Mouse (Mus musculus): ENCODE data around the gene Cog7. TPM values are rescaled to one million over a fixed set of nuclear protein-coding genes. Genes with fewer than 3 reads are reported as not detected.

The Cog7 gene
- polyA plus RNA-seq, 1 experiment from 2014 or later = 21.1 TPM

DNA sequence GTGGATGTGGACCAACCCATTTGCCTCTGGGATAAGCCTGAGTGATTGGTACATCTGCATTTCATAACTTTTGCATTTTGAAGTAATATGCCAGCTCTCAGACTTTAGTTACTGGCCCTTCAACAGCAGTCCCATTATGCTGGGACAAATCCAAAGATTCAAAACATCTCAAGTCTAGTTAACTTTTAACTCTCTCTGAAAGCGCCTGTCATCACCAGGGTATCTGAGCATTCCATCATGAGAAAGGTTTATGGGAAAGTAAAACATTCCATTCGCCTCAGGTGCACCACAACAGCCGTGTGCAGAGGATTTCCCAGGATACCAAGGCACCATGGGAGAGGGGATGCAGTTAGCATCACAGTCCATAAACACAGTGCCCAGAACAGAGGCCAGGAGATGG is 39.9 kb downstream of the Cog7 start:
- Histone ChIP-seq H3K4me1 (peaks cover 15% of the 10 kb centered on the region), H3K36me3 (peaks cover 18% of the 10 kb centered on the region; the same call in 1 of the 2 replicates), H3K9ac (no peak overlapping the region), H3K27me3 (no peaks in the 10 kb centered on the region), H3K27ac (no peak overlapping the region), H3K9me3 (replicated peaks) (no peaks in the 10 kb centered on the region), H3K4me3 (no peak overlapping the region), H3K4me2 (replicated peaks) (no peak overlapping the region)
- 88% methylated on average over 3 of the region's 3 CpGs for WGBS
- ATAC-seq (ENCODE audit: low FRiP score) = no peak

DNA sequence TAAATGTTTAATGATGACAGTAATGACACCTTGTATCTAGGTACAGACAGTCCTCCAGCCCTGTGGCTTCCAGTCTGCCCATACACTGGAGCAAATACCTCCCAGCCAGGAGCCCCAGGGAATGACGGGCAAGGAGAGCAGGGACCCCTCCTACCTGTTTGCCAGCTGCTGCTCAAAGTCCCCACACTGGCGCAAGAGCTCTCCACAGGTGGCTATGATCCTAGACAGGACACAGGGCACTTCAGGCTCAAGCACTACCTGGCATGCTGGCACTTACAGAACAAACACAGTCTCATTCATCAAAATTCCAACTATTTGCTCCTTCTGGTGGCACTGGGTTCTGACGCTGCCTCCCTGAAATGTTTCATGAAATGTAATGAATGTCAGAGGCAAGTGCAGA is 40.5 kb downstream of the Cog7 start:
- no peak for ATAC-seq (ENCODE audit: low FRiP score)
- peaks cover 18% of the 10 kb centered on the region; the same call in 1 of the 2 replicates for H3K36me3 ChIP-seq
- WGBS = 76% methylated on average over 3 of the region's 3 CpGs
- no peak overlapping the region for H3K27ac ChIP-seq
- H3K4me2 ChIP-seq (replicated peaks) = no peak overlapping the region
- peaks cover 15% of the 10 kb centered on the region for H3K4me1 ChIP-seq
- H3K9ac ChIP-seq = no peak overlapping the region
- no peak overlapping the region for H3K4me3 ChIP-seq
- no peaks in the 10 kb centered on the region for H3K27me3 ChIP-seq
- no peaks in the 10 kb centered on the region for H3K9me3 ChIP-seq (replicated peaks)

DNA sequence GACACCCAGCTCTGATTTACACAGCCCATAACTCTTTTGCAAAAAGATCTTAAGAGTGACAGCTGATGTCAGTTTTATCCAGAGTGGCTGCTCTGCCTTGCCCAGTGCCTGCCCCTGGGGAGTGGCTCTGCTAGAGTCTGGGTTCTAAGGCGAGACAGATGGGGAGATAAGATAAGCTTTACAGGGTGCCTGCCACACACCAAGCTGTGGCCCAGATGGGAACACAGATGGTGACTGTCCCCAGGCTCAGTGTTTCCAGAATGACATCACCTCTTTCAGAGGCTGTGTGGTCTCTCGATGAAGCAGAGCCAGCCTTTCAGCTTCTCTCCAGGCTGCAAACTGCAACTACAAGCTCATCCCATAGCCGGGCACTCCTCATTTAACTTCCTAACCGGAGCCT is 41.8 kb downstream of the Cog7 start:
- Histone ChIP-seq H3K27me3 (no peaks in the 10 kb centered on the region), H3K27ac (0 out of 2 replicates have a peak overlapping the region, but pooled peaks have one; percentile 17), H3K4me1 (peaks cover 21% of the 10 kb centered on the region), H3K36me3 (peaks cover 21% of the 10 kb centered on the region), H3K9ac (no peak overlapping the region), H3K4me3 (no peak overlapping the region), H3K4me2 (replicated peaks) (no peak overlapping the region), H3K9me3 (replicated peaks) (no peaks in the 10 kb centered on the region)
- peak; percentile 67 for ATAC-seq (ENCODE audit: low FRiP score)
- 48% methylated on average over 4 of the region's 4 CpGs for WGBS

DNA sequence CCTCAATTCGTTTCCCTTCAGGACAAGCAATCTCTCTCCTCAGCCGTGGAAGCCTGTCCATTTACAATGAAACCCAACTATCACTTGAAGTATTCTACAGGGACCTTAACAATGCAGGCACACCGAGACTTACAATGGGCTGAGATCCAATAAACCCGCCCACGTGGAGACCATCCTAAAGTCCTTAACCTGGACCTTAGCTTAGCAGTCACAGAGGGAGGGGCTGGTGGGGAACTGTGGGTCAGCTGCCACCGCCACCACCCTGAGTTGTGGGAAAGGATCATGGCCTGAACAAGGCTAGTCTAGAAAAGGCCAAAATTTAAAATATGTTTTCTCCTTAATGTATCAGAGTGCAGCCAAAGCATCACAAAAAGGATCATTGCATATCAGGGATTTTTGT is 42.3 kb downstream of the Cog7 start:
- Histone ChIP-seq H3K4me2 (replicated peaks) (no peak overlapping the region), H3K4me1 (peaks cover 21% of the 10 kb centered on the region), H3K36me3 (peaks cover 21% of the 10 kb centered on the region), H3K9ac (no peak overlapping the region), H3K9me3 (replicated peaks) (no peaks in the 10 kb centered on the region), H3K27ac (0 out of 2 replicates have a peak overlapping the region, but pooled peaks have one; percentile 17), H3K4me3 (no peak overlapping the region), H3K27me3 (no peaks in the 10 kb centered on the region)
- 61% methylated on average over 6 of the region's 6 CpGs for WGBS
- ATAC-seq (ENCODE audit: low FRiP score) = 0 out of 2 replicates have a peak, but pooled peaks have one; percentile 6

DNA sequence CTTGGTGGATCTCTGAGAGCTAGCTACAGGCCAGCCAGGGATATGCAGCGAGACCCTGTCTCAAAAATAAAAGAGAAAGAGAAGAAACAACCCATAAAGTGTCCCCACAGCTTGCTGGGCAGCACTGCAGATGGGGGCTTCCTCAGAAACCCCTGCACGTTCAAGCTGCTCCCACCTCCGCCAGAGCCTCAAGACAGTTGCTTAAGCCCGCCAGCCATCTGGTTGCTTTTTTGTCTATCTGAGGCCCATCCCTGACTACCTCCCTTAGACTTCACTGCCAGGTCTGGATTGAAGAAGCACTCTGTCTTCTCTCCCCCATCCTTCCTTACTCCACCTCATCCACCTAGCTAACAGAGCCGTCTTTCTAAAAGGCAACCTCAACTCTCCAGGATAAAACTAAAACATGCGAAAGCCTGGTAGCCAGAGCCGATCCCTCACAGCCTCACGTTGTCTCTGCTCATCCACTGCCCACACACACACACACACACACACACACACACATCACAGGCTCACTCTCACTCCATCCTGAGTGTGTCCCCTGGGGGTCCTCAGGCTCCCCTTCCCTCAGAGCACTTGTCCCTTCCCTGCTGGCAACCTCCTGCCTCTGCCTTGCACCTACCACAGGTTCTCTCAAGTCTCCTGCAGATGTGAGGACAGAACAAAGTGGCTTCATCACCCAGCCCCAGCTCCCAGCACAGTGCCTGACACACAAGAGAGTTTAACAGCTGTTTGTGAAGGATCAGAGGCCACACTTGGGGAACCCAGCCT is 43.2 kb downstream of the Cog7 start:
- no peaks in the 10 kb centered on the region for H3K27me3 ChIP-seq
- no peak overlapping the region for H3K9ac ChIP-seq
- no peak overlapping the region for H3K4me3 ChIP-seq
- 78% methylated on average over 8 of the region's 8 CpGs for WGBS
- no peak overlapping the region for H3K4me2 ChIP-seq (replicated peaks)
- no peaks in the 10 kb centered on the region for H3K9me3 ChIP-seq (replicated peaks)
- 0 out of 2 replicates have a peak, but pooled peaks have one; percentile 32 for ATAC-seq (ENCODE audit: low FRiP score)
- no peak overlapping the region for H3K27ac ChIP-seq
- peaks cover 21% of the 10 kb centered on the region for H3K4me1 ChIP-seq
- H3K36me3 ChIP-seq = peaks cover 15% of the 10 kb centered on the region

DNA sequence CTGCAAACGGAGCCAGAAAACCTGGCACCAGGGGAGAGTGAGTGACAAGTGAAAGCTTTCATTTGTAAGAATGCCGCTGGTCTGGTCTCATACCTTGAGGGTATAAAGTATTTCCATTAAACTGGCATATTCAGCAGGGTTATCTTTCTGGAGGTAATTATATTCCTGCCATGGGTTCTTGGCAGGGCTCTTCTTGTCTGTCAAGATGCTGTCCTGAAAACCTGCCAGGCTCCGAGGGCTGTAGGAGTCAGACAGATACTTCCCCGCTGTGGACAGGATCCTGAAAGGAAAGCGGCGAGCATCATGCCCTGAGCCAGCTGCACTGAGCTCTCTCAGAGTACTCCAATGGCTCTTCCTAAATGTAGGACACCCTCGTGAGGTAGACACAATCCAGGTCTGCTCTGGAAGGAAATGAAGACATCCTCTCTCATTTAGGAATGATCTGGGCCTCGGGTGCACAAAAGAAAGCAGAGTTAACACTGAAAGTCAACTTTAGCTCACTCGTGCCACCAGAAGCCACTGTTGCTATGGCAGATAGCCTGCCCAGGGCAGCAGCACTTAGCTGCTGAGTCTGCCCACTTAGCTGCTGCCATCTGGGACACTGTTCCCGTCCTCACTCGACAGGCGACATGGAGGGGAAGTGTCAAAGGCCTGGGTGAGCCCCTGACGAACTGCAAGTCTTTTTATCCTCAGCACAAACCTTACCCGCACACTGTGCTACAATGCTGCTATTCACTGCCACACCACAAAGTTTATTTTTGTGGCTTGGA is 44.5 kb downstream of the Cog7 start:
- ATAC-seq (ENCODE audit: low FRiP score) = no peak
- Histone ChIP-seq H3K9me3 (replicated peaks) (no peaks in the 10 kb centered on the region), H3K27me3 (no peaks in the 10 kb centered on the region), H3K4me3 (no peak overlapping the region), H3K9ac (no peak overlapping the region), H3K4me2 (replicated peaks) (no peak overlapping the region), H3K4me1 (peaks cover 21% of the 10 kb centered on the region), H3K36me3 (peaks cover 6% of the 10 kb centered on the region; the same call in 1 of the 2 replicates), H3K27ac (no peak overlapping the region)
- 71% methylated on average over 14 of the region's 14 CpGs for WGBS

DNA sequence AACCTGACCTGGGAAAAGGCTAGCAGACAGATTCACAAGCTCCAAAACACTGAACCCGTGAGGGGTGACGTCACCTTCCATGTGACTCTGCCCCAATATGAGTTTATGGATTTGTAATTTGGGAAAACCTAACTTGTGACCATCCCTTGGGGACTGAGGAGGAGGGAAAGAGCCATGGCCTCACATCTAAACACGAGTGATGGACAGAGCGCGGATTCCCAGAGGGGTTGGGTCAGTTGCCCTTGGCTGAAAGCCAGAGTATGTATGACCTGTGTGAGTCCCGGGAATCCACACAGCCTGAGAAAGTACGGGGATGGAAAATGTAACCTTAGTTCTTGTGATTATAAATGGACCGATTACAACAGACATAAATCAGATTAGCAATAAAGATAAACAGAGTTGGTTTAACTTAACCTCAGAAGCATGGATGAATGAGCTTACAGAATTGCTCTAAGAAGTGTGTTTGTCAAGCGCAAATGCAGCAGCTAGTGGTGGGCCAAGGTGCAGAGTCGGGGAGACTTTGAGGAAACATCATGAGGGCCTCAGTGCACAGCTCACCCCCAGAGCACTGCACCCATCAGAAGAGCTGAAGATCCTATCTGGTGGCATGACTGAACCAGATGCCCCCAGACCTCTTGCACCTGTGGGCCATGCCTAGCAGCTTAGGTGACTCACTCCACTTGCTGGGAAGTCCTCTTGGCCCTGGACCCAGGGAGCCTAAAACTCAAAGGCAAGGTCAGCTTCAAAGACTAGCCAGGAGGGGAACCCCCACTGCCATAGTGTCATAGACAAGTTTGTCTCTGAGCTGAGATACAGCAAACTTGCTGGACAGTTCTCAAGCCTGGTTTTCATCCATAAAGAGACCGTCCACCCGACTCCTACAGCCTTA is 45.4 kb downstream of the Cog7 start:
- Histone ChIP-seq H3K4me1 (peaks cover 21% of the 10 kb centered on the region), H3K27me3 (no peaks in the 10 kb centered on the region), H3K27ac (no peak overlapping the region), H3K9me3 (replicated peaks) (no peaks in the 10 kb centered on the region), H3K9ac (no peak overlapping the region), H3K36me3 (peaks cover 6% of the 10 kb centered on the region; the same call in 1 of the 2 replicates), H3K4me2 (replicated peaks) (no peak overlapping the region), H3K4me3 (no peak overlapping the region)
- WGBS = 81% methylated on average over 12 of the region's 12 CpGs
- no peak for ATAC-seq (ENCODE audit: low FRiP score)

DNA sequence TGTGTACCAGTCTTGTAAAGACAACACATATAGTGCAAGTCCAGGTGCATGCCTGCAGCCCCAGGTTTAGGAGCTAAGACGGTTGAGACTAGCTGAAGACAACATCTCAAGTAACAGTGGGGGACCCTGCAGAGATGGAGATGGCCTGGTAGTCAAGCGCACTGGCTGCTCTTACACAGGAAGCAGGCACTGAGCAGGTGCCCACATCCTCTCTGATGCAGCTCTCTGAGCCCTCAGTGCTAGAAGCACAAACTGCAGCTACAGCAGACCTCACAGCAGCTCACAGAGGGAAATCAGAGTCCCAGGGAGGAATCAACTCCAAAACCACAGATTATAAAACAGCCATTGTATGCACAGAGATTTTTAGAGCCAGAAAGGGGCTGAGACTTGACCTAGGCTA is 47.2 kb downstream of the Cog7 start:
- Histone ChIP-seq H3K4me2 (replicated peaks) (no peak overlapping the region), H3K27ac (no peak overlapping the region), H3K4me1 (peaks cover 18% of the 10 kb centered on the region), H3K27me3 (no peaks in the 10 kb centered on the region), H3K36me3 (peaks cover 9% of the 10 kb centered on the region; the same call in 1 of the 2 replicates), H3K9me3 (replicated peaks) (no peaks in the 10 kb centered on the region), H3K4me3 (no peak overlapping the region), H3K9ac (no peak overlapping the region)
- no peak for ATAC-seq (ENCODE audit: low FRiP score)
- WGBS = 81% methylated on average over 2 of the region's 2 CpGs

DNA sequence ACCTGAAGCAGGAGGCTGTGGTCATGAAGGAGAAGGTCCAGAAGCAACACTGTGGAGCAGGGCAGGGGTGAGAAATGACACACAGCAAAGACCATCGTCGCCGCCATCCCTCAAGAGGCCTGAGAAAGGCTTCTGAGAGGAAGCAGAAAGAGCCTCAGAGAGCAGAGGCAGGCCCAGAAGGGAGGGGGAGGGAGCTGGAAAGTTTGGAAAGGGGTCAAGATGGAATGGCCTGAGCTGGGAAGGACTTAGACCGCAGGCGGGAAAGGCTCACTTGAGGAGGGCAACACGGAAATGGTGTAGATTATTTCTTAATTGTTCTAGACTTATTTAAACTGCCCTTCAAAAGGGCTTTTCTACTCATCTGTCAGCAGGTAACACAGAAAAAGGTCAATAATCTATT is 47.8 kb downstream of the Cog7 start:
- H3K9me3 ChIP-seq (replicated peaks) = no peaks in the 10 kb centered on the region
- WGBS = 82% methylated on average over 6 of the region's 6 CpGs

DNA sequence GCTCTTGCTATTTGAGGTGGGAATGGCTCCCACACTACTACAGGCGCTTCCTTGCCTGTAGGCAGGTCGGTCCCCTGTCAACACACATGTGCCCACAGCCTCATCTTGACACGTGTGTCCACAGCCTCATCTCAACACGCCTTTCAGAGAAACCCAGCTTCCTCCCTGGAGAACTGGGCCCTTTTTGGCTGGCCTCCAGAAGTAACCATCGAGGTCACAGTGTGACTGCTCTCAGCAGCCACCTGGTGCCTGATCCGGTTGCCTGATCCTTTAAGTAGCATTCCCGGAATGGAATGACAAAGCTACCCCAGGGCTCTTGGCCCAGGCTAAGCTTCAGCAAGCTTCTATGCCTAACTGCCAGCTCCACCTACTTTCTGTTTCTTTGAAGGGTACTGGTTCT is 50.3 kb downstream of the Cog7 start:
- Histone ChIP-seq H3K9me3 (replicated peaks) (no peaks in the 10 kb centered on the region), H3K4me1 (peaks cover 6% of the 10 kb centered on the region; the same call in 1 of the 2 replicates), H3K4me2 (replicated peaks) (no peak overlapping the region), H3K36me3 (peaks cover 22% of the 10 kb centered on the region), H3K27ac (no peak overlapping the region), H3K27me3 (no peaks in the 10 kb centered on the region), H3K9ac (no peak overlapping the region), H3K4me3 (no peak overlapping the region)
- ATAC-seq (ENCODE audit: low FRiP score) = no peak
- WGBS = 53% methylated on average over 7 of the region's 7 CpGs

More for the DNA sequence above, 47.8 kb downstream of the Cog7 start:
- Histone ChIP-seq H3K4me1 (peaks cover 12% of the 10 kb centered on the region), H3K36me3 (peaks cover 9% of the 10 kb centered on the region; the same call in 1 of the 2 replicates), H3K27me3 (no peaks in the 10 kb centered on the region), H3K27ac (no peak overlapping the region), H3K4me3 (no peak overlapping the region), H3K9ac (no peak overlapping the region), H3K4me2 (replicated peaks) (no peak overlapping the region)
- ATAC-seq (ENCODE audit: low FRiP score) = no peak

DNA sequence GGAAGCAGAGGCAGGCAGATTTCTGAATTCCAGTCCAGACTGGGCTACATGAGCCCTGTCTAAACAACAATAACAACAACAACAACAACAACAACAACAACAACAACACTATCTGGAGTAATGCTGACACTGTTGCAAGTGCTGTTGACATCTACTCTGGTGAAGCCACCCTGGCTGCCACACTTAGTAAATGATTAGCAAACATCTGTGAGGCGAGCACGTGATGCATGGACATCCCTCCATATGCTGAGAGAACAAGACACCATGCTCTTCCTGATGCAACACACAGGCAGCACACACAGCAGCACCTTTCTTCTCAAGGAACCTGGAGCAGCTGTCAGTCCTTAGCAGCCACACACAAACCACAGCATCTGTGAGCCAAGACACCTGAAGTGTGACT is 53.6 kb downstream of the Cog7 start:
- no peak overlapping the region for H3K4me2 ChIP-seq (replicated peaks)
- no peaks in the 10 kb centered on the region for H3K27me3 ChIP-seq
- no peak overlapping the region for H3K9ac ChIP-seq
- WGBS = 94% methylated on average over 2 of the region's 2 CpGs
- no peaks in the 10 kb centered on the region for H3K9me3 ChIP-seq (replicated peaks)
- H3K27ac ChIP-seq = no peak overlapping the region
- no peaks in the 10 kb centered on the region for H3K4me1 ChIP-seq
- H3K36me3 ChIP-seq = peaks cover 43% of the 10 kb centered on the region
- no peak overlapping the region for H3K4me3 ChIP-seq
- ATAC-seq (ENCODE audit: low FRiP score) = no peak

DNA sequence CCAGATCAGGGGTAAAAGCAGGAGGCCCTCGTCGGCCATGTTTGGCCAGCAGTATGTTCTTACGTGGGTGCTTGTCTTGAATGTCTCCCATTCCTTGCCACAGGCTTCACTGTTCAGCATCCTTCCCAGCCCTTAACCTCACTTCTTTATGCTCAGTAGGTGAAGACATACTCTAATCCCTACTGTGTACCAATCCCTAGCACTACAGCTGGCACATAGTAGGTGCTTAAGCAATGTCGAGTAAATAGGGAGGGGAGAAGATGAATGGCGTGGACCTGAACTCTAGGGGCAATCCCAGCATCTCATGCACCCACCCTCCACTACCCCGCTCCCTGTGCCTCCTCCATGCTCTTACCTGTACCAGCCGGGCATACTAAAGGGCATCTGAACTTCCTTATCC is 57.1 kb downstream of the Cog7 start:
- no peak overlapping the region for H3K4me2 ChIP-seq (replicated peaks)
- no peak overlapping the region for H3K27ac ChIP-seq
- H3K9ac ChIP-seq = no peak overlapping the region
- ATAC-seq (ENCODE audit: low FRiP score) = no peak
- no peaks in the 10 kb centered on the region for H3K9me3 ChIP-seq (replicated peaks)
- no peaks in the 10 kb centered on the region for H3K27me3 ChIP-seq
- H3K36me3 ChIP-seq = peaks cover 38% of the 10 kb centered on the region
- WGBS = 97% methylated on average over 7 of the region's 7 CpGs
- H3K4me3 ChIP-seq = no peak overlapping the region
- H3K4me1 ChIP-seq = no peaks in the 10 kb centered on the region

Measured in hindbrain, embryonic 12.5 days (tissue).